Comparison of ENCODE assay signal across 15 mouse cellular contexts in genomic region chr9:63687413-63688015, GRCm38 (mm10).
DNase-seq lines count a peak whose midpoint lies in the region; ATAC-seq and TF ChIP-seq lines count a peak whose summit lies in the region.
"Had no signal": no experiment of that assay in that cellular context is flagged by ENCODE, and none has a peak within 500 bp of the region (broad histone marks: within the 10 kb centered on the region; RNA-seq: fewer than 3 reads in every experiment).

No protein-coding gene starts in this region.

- TF ChIP-seq CTCF in hindbrain, postnatal 0 days (IDR thresholded peaks at IDR 0.05; ENCODE audit: low read depth) = no peak

- H3K36me3 ChIP-seq in hindbrain, postnatal 0 days (ENCODE audit: insufficient read depth, low read length) = no peaks in the 10 kb centered on the region
- H3K36me3 ChIP-seq in hindbrain, embryonic 10.5 days = peaks cover 56% of the 10 kb centered on the region
- no peaks in the 10 kb centered on the region for H3K36me3 ChIP-seq in intestine, embryonic 15.5 days
- H3K36me3 ChIP-seq in kidney, embryonic 15.5 days = peaks cover 12% of the 10 kb centered on the region; the same call in 1 of the 2 replicates
- H3K36me3 ChIP-seq: forebrain, embryonic 15.5 days had no signal

- DNase-seq in hindbrain, postnatal 0 days (ENCODE audit: low spot score) = no peak
- DNase-seq in hindbrain, embryonic 10.5 days (ENCODE audit: low spot score) = no peak
- peak; percentile 39 for DNase-seq in lung, postnatal 14 days
- no peak for DNase-seq in thymus, adult 18-20 months
- DNase-seq in urinary bladder, postnatal 4 days (ENCODE audit: low spot score in 2 of 2) = no peak
- DNase-seq: adrenal gland, adult 2 months; cerebellum, postnatal 14 days; gastrocnemius, postnatal 36 days; left cerebral cortex, postnatal 4 days; thymus, postnatal 4 days had no signal

- peak; percentile 29; the same call in 1 of the 2 replicates for ATAC-seq in hindbrain, postnatal 0 days
- ATAC-seq in intestine, embryonic 15.5 days = no peak
- no peak; the same call in 1 of the 2 replicates for ATAC-seq in kidney, embryonic 15.5 days (replicated peaks; ENCODE audit: low FRiP score)
- ATAC-seq: forebrain, embryonic 15.5 days had no signal

- H3K4me1 ChIP-seq in hindbrain, postnatal 0 days (ENCODE audit: insufficient read depth, low read length) = no peaks in the 10 kb centered on the region
- H3K4me1 ChIP-seq in hindbrain, embryonic 10.5 days (replicated peaks) = peaks cover 24% of the 10 kb centered on the region
- peaks cover 3% of the 10 kb centered on the region for H3K4me1 ChIP-seq in intestine, embryonic 15.5 days (replicated peaks)
- H3K4me1 ChIP-seq in kidney, embryonic 15.5 days = peaks cover 32% of the 10 kb centered on the region
- H3K4me1 ChIP-seq: forebrain, embryonic 15.5 days had no signal

- WGBS in hindbrain, postnatal 0 days = 70% methylated on average over 7 of the region's 7 CpGs
- 86% methylated on average over 7 of the region's 7 CpGs for WGBS in hindbrain, embryonic 10.5 days
- 68% methylated on average over 7 of the region's 7 CpGs for WGBS in intestine, embryonic 15.5 days
- 51% methylated on average over 7 of the region's 7 CpGs for WGBS in kidney, embryonic 15.5 days

- no peaks in the 10 kb centered on the region for H3K27me3 ChIP-seq in hindbrain, postnatal 0 days (ENCODE audit: insufficient read depth, low read length)
- no peaks in the 10 kb centered on the region for H3K27me3 ChIP-seq in hindbrain, embryonic 10.5 days (ENCODE audit: insufficient read depth, poor library complexity, severe bottlenecking)
- H3K27me3 ChIP-seq in intestine, embryonic 15.5 days (replicated peaks) = no peaks in the 10 kb centered on the region
- no peaks in the 10 kb centered on the region for H3K27me3 ChIP-seq in kidney, embryonic 15.5 days
- H3K27me3 ChIP-seq: forebrain, embryonic 15.5 days had no signal

- H3K4me2 ChIP-seq in hindbrain, postnatal 0 days (ENCODE audit: low read depth, low read length) = no peak overlapping the region
- H3K4me2 ChIP-seq in intestine, embryonic 15.5 days (replicated peaks) = no peak overlapping the region
- no peak overlapping the region for H3K4me2 ChIP-seq in kidney, embryonic 15.5 days
- H3K4me2 ChIP-seq: forebrain, embryonic 15.5 days; hindbrain, embryonic 14.5 days had no signal

- no peak overlapping the region for H3K4me3 ChIP-seq in hindbrain, postnatal 0 days (ENCODE audit: low read length)
- H3K4me3 ChIP-seq in hindbrain, embryonic 10.5 days = no peak overlapping the region
- H3K4me3 ChIP-seq in intestine, embryonic 15.5 days (replicated peaks) = no peak overlapping the region
- no peak overlapping the region for H3K4me3 ChIP-seq in kidney, embryonic 15.5 days (replicated peaks)
- H3K4me3 ChIP-seq: forebrain, embryonic 15.5 days; myocyte had no signal

- no peak overlapping the region for H3K27ac ChIP-seq in hindbrain, postnatal 0 days
- no peak overlapping the region for H3K27ac ChIP-seq in hindbrain, embryonic 10.5 days
- H3K27ac ChIP-seq in intestine, embryonic 15.5 days = peak overlapping the region; percentile 67; the same call in 1 of the 2 replicates
- H3K27ac ChIP-seq in kidney, embryonic 15.5 days = peak overlapping the region; percentile 82
- H3K27ac ChIP-seq: forebrain, embryonic 15.5 days; hindbrain, embryonic 14.5 days had no signal

- H3K9me3 ChIP-seq in hindbrain, postnatal 0 days (ENCODE audit: low read length) = no peaks in the 10 kb centered on the region
- peaks cover 12% of the 10 kb centered on the region; the same call in 1 of the 2 replicates for H3K9me3 ChIP-seq in hindbrain, embryonic 10.5 days
- no peaks in the 10 kb centered on the region for H3K9me3 ChIP-seq in intestine, embryonic 15.5 days
- H3K9me3 ChIP-seq in kidney, embryonic 15.5 days (replicated peaks) = no peaks in the 10 kb centered on the region
- H3K9me3 ChIP-seq: forebrain, embryonic 15.5 days had no signal

- no peak overlapping the region for H3K9ac ChIP-seq in hindbrain, postnatal 0 days (replicated peaks; ENCODE audit: low read length)
- H3K9ac ChIP-seq in intestine, embryonic 15.5 days = no peak overlapping the region
- H3K9ac ChIP-seq in kidney, embryonic 15.5 days = no peak overlapping the region
- H3K9ac ChIP-seq: forebrain, embryonic 15.5 days; hindbrain, embryonic 14.5 days had no signal

Comparison
In these comparisons a context has a peak if more than half of its experiments do, and no peak if none do; other contexts are left out.
1. H3K27ac ChIP-seq: peak in intestine, embryonic 15.5 days (single experiment) and kidney, embryonic 15.5 days (single experiment); none in hindbrain, postnatal 0 days (single experiment) and hindbrain, embryonic 10.5 days (single experiment).